Comparison of ENCODE assay signal across 21 mouse cellular contexts in the genomic region with DNA sequence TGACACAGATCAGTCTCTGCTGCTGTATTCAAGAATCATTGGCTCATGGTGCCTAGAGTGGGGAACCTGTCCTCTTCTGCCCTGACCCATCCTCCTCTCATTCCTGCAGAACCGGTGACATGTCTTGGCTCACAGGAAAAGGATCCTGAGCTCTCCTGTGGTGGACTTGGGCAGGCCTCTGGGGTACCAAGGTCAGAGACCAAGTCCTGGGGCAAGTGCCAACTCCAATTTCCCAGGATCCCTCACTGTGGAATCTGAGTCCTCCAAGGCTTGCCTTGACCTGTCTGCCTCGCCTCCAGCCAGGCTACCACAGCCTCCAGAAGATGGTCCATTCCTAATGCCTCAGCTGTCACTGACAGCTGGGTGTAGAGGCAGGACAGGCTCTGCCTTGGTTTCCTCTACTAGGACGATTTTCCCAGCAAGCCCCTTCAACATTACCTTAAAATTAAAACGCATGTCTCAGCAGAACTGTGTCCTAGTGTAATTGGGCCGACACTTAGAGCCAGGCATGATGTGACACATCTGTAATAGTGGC. TPM values are rescaled to one million over a fixed set of nuclear protein-coding genes. Genes with fewer than 3 reads are reported as not detected.
A peak's percentile ranks its signal among the peaks of the same experiment; 100 is the strongest.
DNase-seq lines count a peak whose midpoint lies in the region; ATAC-seq and TF ChIP-seq lines count a peak whose summit lies in the region.
"Had no signal": no experiment of that assay in that cellular context is flagged by ENCODE, and none has a peak within 500 bp of the region (broad histone marks: within the 10 kb centered on the region; RNA-seq: fewer than 3 reads in every experiment).

No protein-coding gene starts in this region.

- peaks cover 21% of the 10 kb centered on the region; the same call in 1 of the 2 replicates for H3K4me1 ChIP-seq in kidney, adult 2 months (ENCODE audit: control insufficient read depth, insufficient read depth, low read length)
- H3K4me1 ChIP-seq in kidney, embryonic 15.5 days = peaks cover 21% of the 10 kb centered on the region
- H3K4me1 ChIP-seq in E14TG2a.4 (replicated peaks; ENCODE audit: low read depth, low read length) = peaks cover 50% of the 10 kb centered on the region

- WGBS in kidney, adult 2 months = 70% methylated on average over 5 of the region's 5 CpGs
- WGBS in kidney, embryonic 15.5 days = 82% methylated on average over 5 of the region's 5 CpGs

- peak; percentile 18 for TF ChIP-seq POLR2A in kidney, adult 2 months (IDR thresholded peaks at IDR 0.05; ENCODE audit: low read depth, low read length)

- H3K9me3 ChIP-seq in kidney, embryonic 15.5 days (replicated peaks) = no peaks in the 10 kb centered on the region
- no peaks in the 10 kb centered on the region for H3K9me3 ChIP-seq in E14TG2a.4 (ENCODE audit: low read length)
- H3K9me3 ChIP-seq: embryonic facial prominence, embryonic 12.5 days; forebrain, embryonic 12.5 days; hindbrain, embryonic 15.5 days had no signal

- H3K9ac ChIP-seq in kidney, embryonic 15.5 days = no peak overlapping the region
- H3K9ac ChIP-seq: embryonic facial prominence, embryonic 12.5 days; forebrain, postnatal 0 days; hindbrain, embryonic 15.5 days had no signal

- TF ChIP-seq CTCF in kidney, adult 2 months (conservative IDR thresholded peaks at IDR 0.05; ENCODE audit: insufficient read depth, insufficient read length, low read depth, low read length) = no peak
- TF ChIP-seq CTCF in E14TG2a.4 (conservative IDR thresholded peaks at IDR 0.05; ENCODE audit: low read length) = no peak

- no peak overlapping the region for H3K4me2 ChIP-seq in kidney, embryonic 15.5 days
- H3K4me2 ChIP-seq: forebrain, embryonic 12.5 days; heart, embryonic 11.5 days had no signal

- DNase-seq in cerebellum, adult 9-11 months = peak; percentile 44
- DNase-seq in cerebellum, adult 11-12 months = no peak
- peak; percentile 82 for DNase-seq in kidney, adult 2 months
- peak; percentile 72 for DNase-seq in kidney, postnatal 36 days
- no peak for DNase-seq in yolk sac, embryonic 10.5 days (ENCODE audit: low spot score)
- DNase-seq: adrenal gland, postnatal 36 days; cerebellum, adult 8-10 months; cerebellum, postnatal 25 days; forebrain, postnatal 0 days; gastrocnemius, postnatal 14 days; heart, adult 2 months; heart, postnatal 36 days had no signal

- H3K36me3 ChIP-seq in kidney, adult 2 months (ENCODE audit: control insufficient read depth, insufficient read depth, low read length) = no peaks in the 10 kb centered on the region
- peaks cover 13% of the 10 kb centered on the region for H3K36me3 ChIP-seq in kidney, embryonic 15.5 days
- peaks cover 16% of the 10 kb centered on the region for H3K36me3 ChIP-seq in E14TG2a.4 (ENCODE audit: insufficient read depth, low read length)

- ATAC-seq in kidney, embryonic 15.5 days (replicated peaks; ENCODE audit: low FRiP score) = no peak
- ATAC-seq: activated CD4-positive, CD25-positive, alpha-beta regulatory T cell, adult 4 months; forebrain, postnatal 0 days; Patski had no signal

- H3K27me3 ChIP-seq in kidney, adult 2 months (replicated peaks; ENCODE audit: control insufficient read depth, insufficient read depth, low read length) = no peaks in the 10 kb centered on the region
- no peaks in the 10 kb centered on the region; the same call in 1 of the 2 replicates for H3K27me3 ChIP-seq in kidney, embryonic 15.5 days
- peaks cover 14% of the 10 kb centered on the region; the same call in 1 of the 2 replicates for H3K27me3 ChIP-seq in E14TG2a.4 (ENCODE audit: insufficient read depth, low read length)
- H3K27me3 ChIP-seq: embryonic facial prominence, embryonic 12.5 days; forebrain, embryonic 12.5 days; hindbrain, embryonic 15.5 days; Patski had no signal

- no peak overlapping the region for H3K27ac ChIP-seq in kidney, adult 2 months (ENCODE audit: insufficient read depth, low read depth, low read length)
- no peak overlapping the region for H3K27ac ChIP-seq in kidney, embryonic 15.5 days
- H3K27ac ChIP-seq: embryonic facial prominence, embryonic 12.5 days; forebrain, embryonic 12.5 days; heart, adult 2 months had no signal

- H3K4me3 ChIP-seq in kidney, adult 2 months (ENCODE audit: insufficient read depth, low read depth, low read length) = no peak overlapping the region
- no peak overlapping the region for H3K4me3 ChIP-seq in kidney, embryonic 15.5 days (replicated peaks)
- 0 out of 2 replicates have a peak overlapping the region, but pooled peaks have one; percentile 7 for H3K4me3 ChIP-seq in E14TG2a.4 (replicated peaks; ENCODE audit: low read length)
- H3K4me3 ChIP-seq: embryonic facial prominence, embryonic 12.5 days; forebrain, embryonic 12.5 days; heart, adult 2 months; hindbrain, embryonic 15.5 days had no signal

RNA-seq across cellular contexts. Expression of a gene that starts 1.4 kb away (rescaled TPM):
- 295 and 386 TPM in 2 replicates for polyA plus RNA-seq in kidney, adult 2 months (2012; rRNA removed)
- polyA plus RNA-seq in kidney, embryonic 15.5 days (2015; fragmentation: Nextera tagmentation; extraction: Ambion mirVana) = 83.3 and 96.0 TPM in 2 replicates

RNA-seq across cellular contexts. Expression of a gene that starts 17.7 kb away (rescaled TPM):
- polyA plus RNA-seq in kidney, adult 2 months (2012; rRNA removed) = 11.7 and 14.8 TPM in 2 replicates
- polyA plus RNA-seq in kidney, embryonic 15.5 days (2015; fragmentation: Nextera tagmentation; extraction: Ambion mirVana) = 1.8 and 2.1 TPM in 2 replicates
- polyA plus RNA-seq: activated CD4-positive, CD25-positive, alpha-beta regulatory T cell, adult 4 months; C2C12 had no signal

RNA-seq across cellular contexts. Expression of a gene that starts 23.9 kb away (rescaled TPM):
- 103 and 115 TPM in 2 replicates for polyA plus RNA-seq in kidney, adult 2 months (2012; rRNA removed)
- 51.9 and 55.2 TPM in 2 replicates for polyA plus RNA-seq in kidney, embryonic 15.5 days (2015; fragmentation: Nextera tagmentation; extraction: Ambion mirVana)

RNA-seq across cellular contexts. Expression of a gene that starts 54.0 kb away (rescaled TPM):
- polyA plus RNA-seq in kidney, adult 2 months (2012; rRNA removed) = 0.05 and 0.11 TPM in 2 replicates
- polyA plus RNA-seq in kidney, embryonic 15.5 days (2015; fragmentation: Nextera tagmentation; extraction: Ambion mirVana) = 0.23 and 0.24 TPM in 2 replicates
- polyA plus RNA-seq: activated CD4-positive, CD25-positive, alpha-beta regulatory T cell, adult 4 months; embryonic facial prominence, embryonic 12.5 days; heart, embryonic 11.5 days had no signal

RNA-seq across cellular contexts. Expression of a gene that starts 54.6 kb away (rescaled TPM):
- 0.86 and 1.1 TPM in 2 replicates for polyA plus RNA-seq in kidney, adult 2 months (2012; rRNA removed)
- 0.82 and 1.2 TPM in 2 replicates for polyA plus RNA-seq in kidney, embryonic 15.5 days (2015; fragmentation: Nextera tagmentation; extraction: Ambion mirVana)
- polyA plus RNA-seq: activated CD4-positive, CD25-positive, alpha-beta regulatory T cell, adult 4 months had no signal

Comparison
In these comparisons a context has a peak if more than half of its experiments do, and no peak if none do; other contexts are left out.
1. DNase-seq: peak in cerebellum, adult 9-11 months (single experiment), kidney, adult 2 months (single experiment) and kidney, postnatal 36 days (2 of 2); none in cerebellum, adult 11-12 months (single experiment) and yolk sac, embryonic 10.5 days (single experiment).